Mouse (Mus musculus): ENCODE measurements around the gene Ccdc87.
A peak's percentile ranks its signal among the peaks of the same experiment; 100 is the strongest.
"Not testable (repeated sequence)": the region's sequence is repeated elsewhere in the genome, so short reads cannot be mapped to it uniquely, and the experiment has no call there.

Ccdc87 gene

DNA sequence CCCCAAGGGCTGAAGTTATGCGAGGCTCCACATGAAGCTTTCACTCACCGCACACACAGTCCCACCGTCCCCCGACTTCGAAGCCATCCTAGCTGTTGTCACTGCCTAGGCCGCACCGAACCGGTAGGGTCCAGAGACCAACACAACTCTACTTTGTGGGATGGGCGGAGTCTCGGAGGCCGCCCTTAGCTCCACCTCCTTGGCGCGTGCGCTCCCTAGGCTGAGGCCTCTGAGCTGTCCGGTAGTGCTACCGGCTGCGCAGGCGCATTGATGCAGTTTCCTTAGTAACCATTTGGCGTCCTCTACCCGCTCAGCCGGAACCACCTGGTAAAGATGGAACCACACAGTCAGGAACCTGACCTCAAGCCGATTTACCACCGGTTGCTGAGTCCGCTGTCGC, at the start of gene Ccdc87, which contains the start of gene Ccs:
Gene Ccdc87 (plus strand): TSS at position 218 of the 400 bp plus-strand sequence.
Gene Ccs (minus strand): TSS at position 184 of the 400 bp plus-strand sequence.
- peak; percentile 88 for DNase-seq (ENCODE audit: low read depth, low spot score)

DNA sequence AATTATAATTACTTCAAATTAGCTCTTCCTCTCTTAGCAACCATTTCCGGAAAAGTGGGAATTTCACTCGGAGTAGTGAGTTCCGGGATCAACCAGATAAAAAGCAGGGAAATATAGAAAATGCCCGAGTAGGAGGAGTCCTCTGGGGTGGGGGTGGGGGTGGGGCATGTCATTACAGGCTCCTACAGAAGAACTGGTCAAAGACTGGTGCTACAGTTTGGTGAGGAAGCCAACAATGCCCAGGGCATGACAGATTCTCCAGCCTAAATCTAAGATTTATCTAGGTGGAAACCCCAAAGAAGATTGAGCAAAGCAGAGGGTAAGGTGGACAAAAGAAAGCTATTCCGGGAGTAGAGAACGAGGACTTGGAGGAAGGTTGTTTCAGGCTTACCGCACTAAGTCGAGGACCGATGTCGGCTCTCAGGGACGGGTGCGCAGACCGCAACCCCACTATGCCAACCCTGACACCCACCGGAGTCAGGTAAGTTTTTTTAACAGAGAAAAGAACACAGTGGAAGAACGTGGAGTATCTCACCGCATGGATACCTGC, 45.8 kb upstream of the Ccdc87 start:
- no peak for DNase-seq (ENCODE audit: low read depth, low spot score)

GRCm38 (mm10) chr19:4793831-4794422, 45.2 kb upstream of the Ccdc87 start, which contains the start of gene Rbm4:
TSS of gene Rbm4 (minus strand) at chr19:4793901.
- peak; percentile 95 for DNase-seq (ENCODE audit: low read depth, low spot score)

GRCm38 (mm10) chr19:4795929-4796328, 43.2 kb upstream of the Ccdc87 start:
- no peak for DNase-seq (ENCODE audit: low read depth, low spot score)

DNA sequence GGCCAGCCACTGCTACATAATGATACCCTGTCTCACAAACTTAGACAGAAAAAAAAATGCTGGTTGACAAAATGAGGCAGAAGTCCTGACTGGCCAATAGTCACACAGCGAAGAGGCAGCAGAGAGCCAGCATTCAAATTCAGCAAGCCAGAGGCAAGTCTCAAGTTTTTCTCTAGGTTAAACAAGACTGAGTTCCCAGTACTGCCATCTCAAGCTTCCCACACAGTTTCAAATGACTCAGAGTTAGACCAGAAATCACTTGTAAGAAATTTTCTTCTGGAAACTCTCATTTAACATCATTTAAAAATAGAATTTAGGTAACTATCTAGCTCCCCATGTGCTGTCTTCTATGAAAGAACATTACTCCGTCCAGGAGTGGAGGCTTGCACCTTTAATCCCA, 41.3 kb upstream of the Ccdc87 start:
- DNase-seq (ENCODE audit: low read depth, low spot score), result no peak

DNA sequence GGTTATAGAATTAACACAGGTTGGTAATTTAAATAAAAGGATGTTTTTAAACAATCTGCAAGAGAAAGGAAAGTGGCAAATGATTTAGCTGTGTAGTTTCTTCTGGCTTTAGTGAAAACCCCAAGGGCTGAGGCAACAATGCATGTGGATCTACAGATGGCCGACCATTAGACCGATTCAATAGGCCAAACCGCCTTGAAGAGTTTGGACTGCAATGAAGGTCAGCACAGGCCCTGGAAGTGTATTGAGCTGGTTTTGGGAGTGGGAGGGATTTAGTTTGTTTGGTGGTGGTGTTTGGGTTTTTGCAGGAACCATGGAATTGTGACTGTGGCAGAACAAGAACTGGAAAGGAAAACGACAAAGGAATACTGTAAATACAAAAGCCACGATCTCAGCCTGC, 40.1 kb upstream of the Ccdc87 start:
- no peak for DNase-seq (ENCODE audit: low read depth, low spot score)

GRCm38 (mm10) chr19:4802691-4803091, 36.5 kb upstream of the Ccdc87 start:
- no peak for DNase-seq (ENCODE audit: low read depth, low spot score)

DNA sequence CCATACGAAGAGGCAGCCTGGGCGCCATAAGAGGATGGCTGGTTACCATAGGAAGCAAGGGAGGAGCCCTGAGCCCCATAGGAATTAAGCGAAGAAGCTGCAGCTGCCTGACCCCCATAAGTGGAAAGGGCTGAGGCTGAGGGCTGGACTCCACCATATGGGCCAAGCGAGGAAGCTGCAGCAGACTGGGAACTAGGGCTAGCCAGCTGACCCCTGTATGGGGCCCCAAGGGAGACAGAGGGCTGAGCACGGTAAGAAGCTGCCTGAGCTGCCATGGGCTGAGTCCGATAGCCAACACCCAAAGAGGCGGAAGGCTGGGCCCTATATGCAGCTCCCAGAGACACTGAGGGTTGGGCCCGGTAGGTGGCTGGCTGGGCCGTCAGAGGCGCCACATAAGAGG, 35.9 kb upstream of the Ccdc87 start:
- no peak for DNase-seq (ENCODE audit: low read depth, low spot score)

GRCm38 (mm10) chr19:4810309-4810708, 28.9 kb upstream of the Ccdc87 start:
- peak; percentile 67 for DNase-seq (ENCODE audit: low read depth, low spot score)

- DNase-seq (ENCODE audit: low read depth, low spot score), result no peak
These were observed 28.5 kb upstream of the Ccdc87 start for GRCm38 (mm10) chr19:4810746-4811062.

DNA sequence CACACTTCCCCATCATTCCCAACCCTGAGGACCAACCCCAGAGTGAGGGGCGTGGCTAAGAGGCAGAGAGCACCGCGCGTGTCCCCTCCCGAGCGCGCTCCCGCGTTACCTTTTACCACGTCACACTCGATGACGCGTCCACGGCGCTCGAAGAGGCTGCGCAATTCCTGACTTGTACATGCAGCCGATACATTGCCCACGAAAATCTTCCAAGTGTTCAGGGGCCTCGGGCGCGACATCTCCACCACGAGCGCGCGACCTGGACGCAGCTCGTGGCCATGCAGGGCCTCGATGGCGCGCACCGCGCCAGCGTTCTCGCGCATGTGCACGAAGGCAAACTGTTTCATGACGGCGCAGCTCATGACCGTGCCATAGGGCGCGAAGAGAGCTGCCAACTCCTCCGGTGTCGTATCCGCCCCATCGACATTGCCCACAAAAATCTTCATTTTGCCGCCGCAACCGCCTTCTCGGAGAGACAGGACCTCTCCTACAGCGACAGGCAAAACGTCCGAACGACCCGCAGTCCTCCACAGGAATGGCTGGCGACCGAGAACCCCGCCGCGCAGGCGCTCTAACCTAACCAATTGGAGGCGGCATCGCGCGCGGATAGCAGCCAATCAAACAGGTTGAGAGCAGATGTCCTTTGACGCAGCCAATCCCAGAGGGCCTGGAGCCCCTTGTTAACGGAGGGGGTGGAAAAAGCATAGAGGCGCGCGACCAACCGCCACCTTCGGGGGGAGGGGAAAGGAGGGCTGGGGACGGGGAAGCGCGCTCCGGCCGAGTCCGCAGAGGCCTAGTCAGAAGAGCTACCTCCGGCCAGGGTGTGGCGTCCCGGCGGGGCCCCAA, 27.9 kb upstream of the Ccdc87 start, which contains the start of the genes Gm21992 and Rbm14:
Gene Gm21992 (minus strand): TSS at position 550 of the 846 bp plus-strand sequence.
Gene Rbm14 (minus strand): TSS at position 572 of the 846 bp plus-strand sequence.
- DNase-seq (ENCODE audit: low read depth, low spot score), result peak; percentile 97

GRCm38 (mm10) chr19:4811909-4812242, 27.3 kb upstream of the Ccdc87 start:
- no peak for DNase-seq (ENCODE audit: low read depth, low spot score)

DNA sequence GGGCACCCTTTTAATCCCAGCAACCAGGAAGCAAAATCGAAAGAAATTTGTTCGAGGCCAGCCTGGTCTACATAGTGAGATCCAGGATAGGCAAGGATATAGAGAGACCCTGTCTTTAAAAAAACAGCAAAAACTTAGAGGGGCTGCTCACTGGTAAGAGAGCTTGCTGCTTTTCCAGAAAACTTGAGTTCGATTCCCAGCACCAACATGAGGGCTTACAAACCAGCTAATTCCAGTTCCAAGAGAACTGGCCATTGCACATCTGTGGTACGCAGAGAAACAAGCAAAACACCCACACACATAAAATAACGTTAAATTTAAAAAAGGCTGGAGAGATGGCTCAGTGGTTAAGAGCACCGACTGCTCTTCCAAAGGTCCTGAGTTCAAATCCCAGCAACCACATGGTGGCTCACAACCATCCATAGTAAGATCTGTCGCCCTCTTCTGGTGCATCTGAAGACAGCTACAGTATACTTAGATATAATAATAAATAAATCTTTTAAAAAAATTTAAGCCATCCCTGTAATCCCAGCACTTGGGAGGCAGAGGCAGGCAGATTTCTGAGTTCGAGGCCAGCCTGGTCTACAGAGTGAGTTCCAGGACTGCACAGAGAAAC, 26.7 kb upstream of the Ccdc87 start:
- not testable (repeated sequence) for DNase-seq (ENCODE audit: low read depth, low spot score)

- DNase-seq (ENCODE audit: low read depth, low spot score), result peak; percentile 56
These were observed 26.2 kb upstream of the Ccdc87 start for GRCm38 (mm10) chr19:4813015-4813414.

- DNase-seq (ENCODE audit: low read depth, low spot score), result no peak
These were observed 21.9 kb upstream of the Ccdc87 start for GRCm38 (mm10) chr19:4817182-4817835.

GRCm38 (mm10) chr19:4820678-4821303, 18.4 kb upstream of the Ccdc87 start:
- DNase-seq (ENCODE audit: low read depth, low spot score), result no peak

- peak; percentile 47 for DNase-seq (ENCODE audit: low read depth, low spot score)
These were observed 10.6 kb upstream of the Ccdc87 start for GRCm38 (mm10) chr19:4828444-4829114.

DNA sequence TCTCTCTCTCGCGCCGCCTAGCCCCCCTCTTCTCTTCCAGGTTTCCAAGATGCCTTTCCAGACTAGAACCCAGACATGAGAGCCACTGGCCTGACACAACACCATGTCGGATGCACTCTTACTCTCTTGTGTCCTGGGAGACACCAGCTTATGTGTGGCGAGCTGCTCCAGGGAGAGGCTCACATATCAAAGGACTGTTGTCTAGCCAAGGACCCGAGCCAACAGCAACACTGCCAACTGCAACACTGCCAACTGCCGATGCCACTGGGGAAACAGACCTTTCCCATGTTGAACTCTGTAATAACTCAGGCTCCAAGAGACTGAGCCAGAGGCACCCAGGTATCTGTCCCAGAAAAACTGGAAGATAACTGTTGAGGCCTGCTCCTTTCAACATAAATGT, 10.0 kb upstream of the Ccdc87 start:
- DNase-seq (ENCODE audit: low read depth, low spot score), result no peak

GRCm38 (mm10) chr19:4833977-4834376, 5.2 kb upstream of the Ccdc87 start:
- DNase-seq (ENCODE audit: low read depth, low spot score), result no peak

- no peak for DNase-seq (ENCODE audit: low read depth, low spot score)
These were observed 3.1 kb upstream of the Ccdc87 start for GRCm38 (mm10) chr19:4836096-4836495.

- DNase-seq (ENCODE audit: low read depth, low spot score), result no peak
These were observed 2.1 kb upstream of the Ccdc87 start for GRCm38 (mm10) chr19:4837049-4837448.
